Mouse (Mus musculus) liver, embryonic 14.5 days (tissue): ENCODE data around the gene Syt1. TPM values are rescaled to one million over a fixed set of nuclear protein-coding genes. Genes with fewer than 3 reads are reported as not detected.

ENCODE experiments used
- ATAC-seq: fragments of 200-750 bp; cut with Nextera tagmentation; 2 replicates; pipeline ENCODE4 v1.8.0; 2017; ENCODE audit warnings: moderate number of reproducible peaks, mild to moderate bottlenecking, moderate library complexity; ENCODE audit not compliant: insufficient read depth
- DNase-seq, 3 experiments: peaks; one replicate each; pipeline ENCODE4 v3.0.0-alpha.2; 2012 to 2013; ENCODE audit warnings: low read depth in 3 of 3, low spot score in 3 of 3
- H3K27ac ChIP-seq: fragments of 300-500 bp; sonication (generic); 2 replicates; pipeline ENCODE4 v1.5.1; 2014; ENCODE audit warnings: moderate library complexity, mild to moderate bottlenecking, control low read depth, inconsistent platforms
- H3K27me3 ChIP-seq: fragments of 300-500 bp; sonication (generic); 2 replicates; pipeline ENCODE4 v1.6.1; 2014; ENCODE audit warnings: mild to moderate bottlenecking, low read length, moderate library complexity; ENCODE audit not compliant: control insufficient read depth, insufficient read depth
- H3K36me3 ChIP-seq: fragments of 300-500 bp; sonication (generic); replicated peaks from 2 replicates; pipeline ENCODE4 v1.6.1; 2014; ENCODE audit warnings: low read depth; ENCODE audit not compliant: control insufficient read depth, insufficient read depth
- H3K4me1 ChIP-seq, 2 experiments: fragments of 200-500 bp in 1 of 2; fragments of 300-500 bp in 1 of 2; sonication (generic) in 1 of 2; replicated peaks; 2 replicates each; pipeline ENCODE4 v1.6.1; 2012 to 2014; ENCODE audit warnings: antibody characterized with exemption in 1 of 2, inconsistent platforms in 1 of 2, low read length in 1 of 2; ENCODE audit not compliant: control insufficient read depth in 2 of 2, insufficient read depth in 2 of 2
- H3K4me2 ChIP-seq: fragments of 300-500 bp; sonication (generic); 2 replicates; pipeline ENCODE4 v1.6.1; 2014; ENCODE audit warnings: low read depth, mild to moderate bottlenecking, control low read depth, moderate library complexity
- H3K4me3 ChIP-seq, 2 experiments: fragments of 200-500 bp in 1 of 2; fragments of 300-500 bp in 1 of 2; sonication (generic) in 1 of 2; 2 replicates each; pipeline ENCODE4 v1.5.1; 2012 to 2014; ENCODE audit warnings: low read depth in 2 of 2, low read length in 2 of 2, mild to moderate bottlenecking in 2 of 2, control low read depth in 1 of 2, inconsistent platforms in 1 of 2, moderate library complexity in 1 of 2; ENCODE audit not compliant: insufficient read depth in 1 of 2
- H3K9ac ChIP-seq: fragments of 300-500 bp; sonication (generic); replicated peaks from 2 replicates; pipeline ENCODE4 v1.6.1; 2014; ENCODE audit warnings: mild to moderate bottlenecking, control low read depth, moderate library complexity
- H3K9me3 ChIP-seq: fragments of 300-500 bp; sonication (generic); 2 replicates; pipeline ENCODE4 v1.6.1; 2016; ENCODE audit warnings: low read length, mixed read lengths; ENCODE audit not compliant: control insufficient read depth
- CTCF ChIP-seq: IDR thresholded peaks from 2 replicates; pipeline ENCODE4 v1.5.1; 2016; ENCODE audit warnings: antibody characterized with exemption, low read depth, control low read depth
- EP300 ChIP-seq: IDR thresholded peaks from 2 replicates; pipeline ENCODE4 v1.6.1; 2016; ENCODE audit warnings: antibody characterized with exemption, low read depth
- WGBS: fragments of 180-500 bp; shearing (Covaris S2); extraction: QIAGEN DNeasy Blood & Tissue Kit; methylation state at CpG from one replicate; pipeline ENCODE4 v1.1.7; 2014; ENCODE audit not compliant: insufficient replicate concordance; 5-methylcytosine and 5-hydroxymethylcytosine counted together
- polyA plus RNA-seq, 2 experiments: library from polyadenylated mRNA; depleted of rRNA in 1 of 2; stranded (reverse) in 1 of 2; unstranded in 1 of 2; fragments of >200 nt; fragmentation: Nextera tagmentation in 1 of 2; extraction: Ambion mirVana in 1 of 2; gene quantifications; 2 replicates each; pipeline versions ENCODE4 v1.2.1 to v1.2.3; 2012 to 2014

Gene Syt1
- polyA plus RNA-seq, 2 experiments, result 0.02 to 0.04 TPM

- Histone ChIP-seq H3K9me3 (no peaks in the 10 kb centered on the region), H3K36me3 (no peaks in the 10 kb centered on the region), H3K27ac (no peak overlapping the region), H3K4me1 (no peaks in the 10 kb centered on the region), H3K9ac (no peak overlapping the region), H3K4me3 (no peak overlapping the region), H3K4me2 (no peak overlapping the region), H3K27me3 (no peaks in the 10 kb centered on the region)
- WGBS, result 75% methylated on average over 8 of the region's 8 CpGs
- ATAC-seq (no peak), DNase-seq (no peak)
- no peak for TF ChIP-seq CTCF
- no peak for TF ChIP-seq EP300
These were observed 333.7 kb downstream of the Syt1 start for GRCm38 (mm10) chr10:108677053-108677452.

GRCm38 (mm10) chr10:108668944-108669343 is 341.8 kb downstream of the Syt1 start:
- Histone ChIP-seq H3K4me3 (no peak overlapping the region), H3K4me2 (no peak overlapping the region), H3K9ac (no peak overlapping the region), H3K36me3 (no peaks in the 10 kb centered on the region), H3K27me3 (no peaks in the 10 kb centered on the region), H3K9me3 (no peaks in the 10 kb centered on the region), H3K4me1 (no peaks in the 10 kb centered on the region), H3K27ac (no peak overlapping the region)
- DNase-seq (no peak), ATAC-seq (no peak)
- WGBS, result 55% methylated on average over 3 of the region's 3 CpGs
- TF ChIP-seq CTCF, result no peak
- no peak for TF ChIP-seq EP300

GRCm38 (mm10) chr10:108660295-108660694 is 350.5 kb downstream of the Syt1 start:
- Histone ChIP-seq H3K4me2 (no peak overlapping the region), H3K27ac (no peak overlapping the region), H3K4me1 (no peaks in the 10 kb centered on the region), H3K36me3 (no peaks in the 10 kb centered on the region), H3K9ac (no peak overlapping the region), H3K4me3 (no peak overlapping the region), H3K9me3 (no peaks in the 10 kb centered on the region), H3K27me3 (no peaks in the 10 kb centered on the region)
- DNase-seq, result no peak
- TF ChIP-seq CTCF (no peak), EP300 (no peak)
- WGBS, result 51% methylated on average over 3 of the region's 3 CpGs
- no peak for ATAC-seq

GRCm38 (mm10) chr10:108658300-108658699 is 352.5 kb downstream of the Syt1 start:
- no peak overlapping the region for H3K9ac ChIP-seq
- no peaks in the 10 kb centered on the region for H3K9me3 ChIP-seq
- WGBS, result 52% methylated on average over 2 of the region's 2 CpGs
- ATAC-seq, result no peak
- H3K4me1 ChIP-seq, result no peaks in the 10 kb centered on the region
- H3K36me3 ChIP-seq, result no peaks in the 10 kb centered on the region
- no peak for DNase-seq
- no peak for TF ChIP-seq CTCF
- TF ChIP-seq EP300, result no peak
- H3K4me2 ChIP-seq, result no peak overlapping the region
- H3K27ac ChIP-seq, result no peak overlapping the region
- no peak overlapping the region for H3K4me3 ChIP-seq
- H3K27me3 ChIP-seq, result no peaks in the 10 kb centered on the region

DNA sequence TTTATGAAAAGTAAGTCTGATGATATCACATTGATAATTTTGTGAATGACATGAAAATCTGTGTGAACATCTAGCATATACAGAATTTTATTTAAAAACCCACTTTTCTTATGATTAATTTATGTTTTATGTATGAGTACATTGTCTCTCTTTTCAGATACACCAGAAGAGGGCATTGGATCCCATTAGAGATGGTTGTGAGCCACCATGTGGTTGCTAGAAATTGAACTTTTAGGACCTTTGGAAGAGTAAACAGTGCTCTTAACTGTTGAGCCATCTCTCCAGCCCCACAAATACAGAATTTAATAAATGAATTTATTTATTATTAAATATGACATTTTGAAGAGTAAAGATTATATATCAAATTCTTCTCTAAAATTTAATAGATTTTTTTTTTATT is 353.1 kb downstream of the Syt1 start:
- no peaks in the 10 kb centered on the region for H3K4me1 ChIP-seq
- no peak for DNase-seq

DNA sequence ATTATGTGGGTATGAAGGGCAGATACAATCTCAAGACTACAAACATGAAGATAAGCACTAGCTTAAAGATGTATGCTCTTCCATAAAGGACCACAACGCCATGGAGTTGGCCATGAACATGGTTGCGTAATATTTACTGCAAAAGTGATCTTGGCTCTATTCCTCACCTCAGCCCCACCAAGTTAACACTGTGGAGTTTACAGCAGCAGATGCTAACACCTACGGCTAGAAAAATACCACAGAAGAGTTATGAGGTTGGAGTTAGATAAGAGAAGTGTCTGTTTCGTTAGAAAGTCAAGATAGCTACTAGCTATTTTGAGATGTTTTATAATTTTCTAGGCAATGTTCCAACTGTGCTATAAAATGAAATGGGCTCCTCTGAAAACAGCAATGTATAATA is 353.9 kb downstream of the Syt1 start:
- Histone ChIP-seq H3K4me1 (no peaks in the 10 kb centered on the region), H3K9ac (no peak overlapping the region), H3K36me3 (no peaks in the 10 kb centered on the region), H3K27me3 (no peaks in the 10 kb centered on the region), H3K9me3 (no peaks in the 10 kb centered on the region), H3K4me3 (no peak overlapping the region), H3K27ac (no peak overlapping the region), H3K4me2 (no peak overlapping the region)
- no peak for DNase-seq
- no peak for ATAC-seq
- WGBS, result 54% methylated on average over 4 of the region's 4 CpGs
- TF ChIP-seq CTCF (no peak), EP300 (no peak)

More for the DNA sequence above, 353.1 kb downstream of the Syt1 start:
- Histone ChIP-seq H3K4me2 (no peak overlapping the region), H3K27ac (no peak overlapping the region), H3K4me3 (no peak overlapping the region), H3K36me3 (no peaks in the 10 kb centered on the region), H3K27me3 (no peaks in the 10 kb centered on the region), H3K9me3 (no peaks in the 10 kb centered on the region), H3K9ac (no peak overlapping the region)
- ATAC-seq, result no peak
- no peak for TF ChIP-seq EP300
